Mouse (Mus musculus): ENCODE results near the gene Rnf40. TPM values are rescaled to one million over a fixed set of nuclear protein-coding genes. Genes with fewer than 3 reads are reported as not detected.
"Not testable (repeated sequence)": the region's sequence is repeated elsewhere in the genome, so short reads cannot be mapped to it uniquely, and the experiment has no call there.

Gene Rnf40
- polyA plus RNA-seq, 1 experiment from 2014 or later: 53.3 TPM

GRCm38 (mm10) chr7:127611011-127611410, 22.4 kb downstream of the Rnf40 start:
- Histone ChIP-seq H3K9ac (replicated peaks) (no peak overlapping the region), H3K27me3 (no peaks in the 10 kb centered on the region), H3K36me3 (peaks cover 72% of the 10 kb centered on the region), H3K27ac (no peak overlapping the region), H3K4me2 (replicated peaks) (no peak overlapping the region), H3K4me3 (replicated peaks) (no peak overlapping the region), H3K9me3 (no peaks in the 10 kb centered on the region), H3K4me1 (replicated peaks) (peaks cover 16% of the 10 kb centered on the region)
- ATAC-seq: no peak
- 97% methylated on average over 29 of the region's 29 CpGs for WGBS

- Histone ChIP-seq H3K4me1 (replicated peaks) (peaks cover 21% of the 10 kb centered on the region), H3K36me3 (peaks cover 66% of the 10 kb centered on the region), H3K9ac (replicated peaks) (no peak overlapping the region), H3K9me3 (no peaks in the 10 kb centered on the region), H3K27ac (no peak overlapping the region), H3K27me3 (no peaks in the 10 kb centered on the region), H3K4me2 (replicated peaks) (no peak overlapping the region), H3K4me3 (replicated peaks) (no peak overlapping the region)
- 96% methylated on average over 26 of the region's 26 CpGs for WGBS
- no peak for ATAC-seq
Measured at GRCm38 (mm10) chr7:127611561-127611960, 23.0 kb downstream of the Rnf40 start.

- Histone ChIP-seq H3K4me3 (replicated peaks) (peak overlapping the region; percentile 100), H3K4me2 (replicated peaks) (peak overlapping the region; percentile 88), H3K9ac (replicated peaks) (peak overlapping the region; percentile 97), H3K27me3 (no peaks in the 10 kb centered on the region), H3K27ac (no peak overlapping the region), H3K4me1 (replicated peaks) (peaks cover 36% of the 10 kb centered on the region), H3K9me3 (no peaks in the 10 kb centered on the region), H3K36me3 (peaks cover 47% of the 10 kb centered on the region)
- no peak for ATAC-seq
- WGBS: 85% methylated on average over 8 of the region's 8 CpGs
Measured at GRCm38 (mm10) chr7:127613501-127613900, 24.9 kb downstream of the Rnf40 start.

- H3K27me3 ChIP-seq: no peaks in the 10 kb centered on the region
- peak overlapping the region; percentile 100 for H3K4me3 ChIP-seq (replicated peaks)
- peak overlapping the region; percentile 92 for H3K27ac ChIP-seq
- H3K4me1 ChIP-seq (replicated peaks): peaks cover 36% of the 10 kb centered on the region
- H3K9me3 ChIP-seq: no peaks in the 10 kb centered on the region
- H3K9ac ChIP-seq (replicated peaks): peak overlapping the region; percentile 97
- H3K36me3 ChIP-seq: peaks cover 41% of the 10 kb centered on the region
- ATAC-seq: no peak
- peak overlapping the region; percentile 88 for H3K4me2 ChIP-seq (replicated peaks)
- WGBS: 21% methylated on average over 8 of the region's 8 CpGs
Measured at GRCm38 (mm10) chr7:127614091-127614490, 25.5 kb downstream of the Rnf40 start.

- ATAC-seq: peak; percentile 38
- Histone ChIP-seq H3K36me3 (peaks cover 37% of the 10 kb centered on the region), H3K4me2 (replicated peaks) (peak overlapping the region; percentile 88), H3K9me3 (no peaks in the 10 kb centered on the region), H3K4me3 (replicated peaks) (peak overlapping the region; percentile 100), H3K4me1 (replicated peaks) (peaks cover 36% of the 10 kb centered on the region), H3K27ac (peak overlapping the region; percentile 92), H3K9ac (replicated peaks) (peak overlapping the region; percentile 97), H3K27me3 (no peaks in the 10 kb centered on the region)
- WGBS: under 1% methylated on average over 44 of the region's 44 CpGs
Measured at GRCm38 (mm10) chr7:127614511-127614890, 25.9 kb downstream of the Rnf40 start.

- peaks cover 30% of the 10 kb centered on the region for H3K36me3 ChIP-seq
- no peaks in the 10 kb centered on the region for H3K27me3 ChIP-seq
- no peaks in the 10 kb centered on the region for H3K9me3 ChIP-seq
- peak within 1 kb of the TSS; percentile 100 for H3K4me3 ChIP-seq (replicated peaks)
- ATAC-seq: peak; percentile 93
- peak within 1 kb of the TSS; percentile 88 for H3K4me2 ChIP-seq (replicated peaks)
- H3K9ac ChIP-seq (replicated peaks): peak within 1 kb of the TSS; percentile 97
- H3K27ac ChIP-seq: peak within 1 kb of the TSS; percentile 92
- under 1% methylated on average over 50 of the region's 50 CpGs for WGBS
- peaks cover 36% of the 10 kb centered on the region for H3K4me1 ChIP-seq (replicated peaks)
Measured at GRCm38 (mm10) chr7:127614891-127615843, 26.6 kb downstream of the Rnf40 start, which contains the start of gene Zfp629. Gene Zfp629 (minus strand): TSS chr7:127615797.

- WGBS: 59% methylated on average over 1 of the region's 1 CpGs
- Histone ChIP-seq H3K9ac (replicated peaks) (peak overlapping the region; percentile 55), H3K4me2 (replicated peaks) (peak overlapping the region; percentile 88), H3K9me3 (no peaks in the 10 kb centered on the region), H3K4me3 (replicated peaks) (peak overlapping the region; percentile 100), H3K36me3 (peaks cover 19% of the 10 kb centered on the region), H3K27me3 (no peaks in the 10 kb centered on the region), H3K4me1 (replicated peaks) (peaks cover 36% of the 10 kb centered on the region), H3K27ac (0 out of 2 replicates have a peak overlapping the region, but pooled peaks have one; percentile 32)
- no peak for ATAC-seq
Measured at GRCm38 (mm10) chr7:127616336-127616735, 27.8 kb downstream of the Rnf40 start.

GRCm38 (mm10) chr7:127616881-127617280, 28.3 kb downstream of the Rnf40 start:
- Histone ChIP-seq H3K27ac (no peak overlapping the region), H3K27me3 (no peaks in the 10 kb centered on the region), H3K4me3 (replicated peaks) (no peak overlapping the region), H3K36me3 (peaks cover 13% of the 10 kb centered on the region), H3K9ac (replicated peaks) (no peak overlapping the region), H3K9me3 (no peaks in the 10 kb centered on the region), H3K4me1 (replicated peaks) (peaks cover 36% of the 10 kb centered on the region), H3K4me2 (replicated peaks) (peak overlapping the region; percentile 88)
- ATAC-seq: no peak
- WGBS: 100% methylated on average over 1 of the region's 1 CpGs

GRCm38 (mm10) chr7:127617962-127618361, 29.4 kb downstream of the Rnf40 start:
- no peak overlapping the region for H3K9ac ChIP-seq (replicated peaks)
- H3K27ac ChIP-seq: 0 out of 2 replicates have a peak overlapping the region, but pooled peaks have one; percentile 14
- 38% methylated on average over 2 of the region's 2 CpGs for WGBS
- H3K4me3 ChIP-seq (replicated peaks): no peak overlapping the region
- H3K27me3 ChIP-seq: no peaks in the 10 kb centered on the region
- H3K9me3 ChIP-seq: no peaks in the 10 kb centered on the region
- peaks cover 36% of the 10 kb centered on the region for H3K4me1 ChIP-seq (replicated peaks)
- ATAC-seq: no peak
- H3K4me2 ChIP-seq (replicated peaks): no peak overlapping the region
- peaks cover 2% of the 10 kb centered on the region; the same call in 1 of the 2 replicates for H3K36me3 ChIP-seq

- 90% methylated on average over 7 of the region's 8 CpGs for WGBS
- not testable (repeated sequence) for H3K36me3 ChIP-seq; ATAC-seq; H3K9me3 ChIP-seq; H3K27me3 ChIP-seq; H3K4me3 ChIP-seq (replicated peaks); H3K9ac ChIP-seq (replicated peaks); H3K4me2 ChIP-seq (replicated peaks)
- peaks cover 32% of the 10 kb centered on the region for H3K4me1 ChIP-seq (replicated peaks)
- 0 out of 2 replicates have a peak overlapping the region, but pooled peaks have one; percentile 14 for H3K27ac ChIP-seq
Measured at GRCm38 (mm10) chr7:127618402-127618801, 29.8 kb downstream of the Rnf40 start.

- Histone ChIP-seq H3K36me3 (no peaks in the 10 kb centered on the region), H3K9ac (replicated peaks) (no peak overlapping the region), H3K4me1 (replicated peaks) (no peaks in the 10 kb centered on the region), H3K4me3 (replicated peaks) (no peak overlapping the region), H3K4me2 (replicated peaks) (no peak overlapping the region), H3K27ac (no peak overlapping the region), H3K27me3 (no peaks in the 10 kb centered on the region), H3K9me3 (no peaks in the 10 kb centered on the region)
- no peak for ATAC-seq
- WGBS: 97% methylated on average over 7 of the region's 7 CpGs
Measured at GRCm38 (mm10) chr7:127626039-127626438, 37.5 kb downstream of the Rnf40 start.

GRCm38 (mm10) chr7:127626471-127626870, 37.9 kb downstream of the Rnf40 start:
- Histone ChIP-seq H3K4me3 (replicated peaks) (no peak overlapping the region), H3K9me3 (no peaks in the 10 kb centered on the region), H3K36me3 (no peaks in the 10 kb centered on the region), H3K27ac (no peak overlapping the region), H3K9ac (replicated peaks) (no peak overlapping the region), H3K27me3 (no peaks in the 10 kb centered on the region), H3K4me1 (replicated peaks) (no peaks in the 10 kb centered on the region), H3K4me2 (replicated peaks) (no peak overlapping the region)
- WGBS: 87% methylated on average over 4 of the region's 4 CpGs
- no peak for ATAC-seq

All from midbrain, embryonic 13.5 days (tissue).